Mouse (Mus musculus) E14TG2a.4 (cell line): Measurements from ENCODE around the gene Magohb.

Experiments
- CTCF ChIP-seq: conservative IDR thresholded peaks from 2 replicates; pipeline ENCODE4 v1.5.1; 2014; ENCODE audit warnings: low read length
- NANOG ChIP-seq: IDR thresholded peaks from 2 replicates; pipeline ENCODE4 v1.6.1; 2014; ENCODE audit warnings: borderline replicate concordance, low read length, mixed read lengths
- POU5F1 ChIP-seq: IDR thresholded peaks from 2 replicates; pipeline ENCODE4 v1.6.1; 2014; ENCODE audit warnings: low read length, borderline replicate concordance

GRCm38 (mm10) chr6:131264175-131264574 is 28.9 kb downstream of the Magohb start:
- TF ChIP-seq CTCF (no peak), POU5F1 (no peak), NANOG (no peak)
